Mouse (Mus musculus) myocyte (in vitro differentiated cells): Measurements from ENCODE around the gene Prickle4. TPM values are rescaled to one million over a fixed set of nuclear protein-coding genes. Genes with fewer than 3 reads are reported as not detected.

ENCODE experiments used
- H3K27me3 ChIP-seq: one replicate; pipeline ENCODE4 v1.6.1; 2011; ENCODE audit not compliant: control insufficient read depth, insufficient read depth, insufficient read length
- H3K36me3 ChIP-seq: one replicate; pipeline ENCODE4 v1.6.1; 2011; ENCODE audit not compliant: control insufficient read depth, insufficient read depth
- H3K4me2 ChIP-seq: one replicate; pipeline ENCODE4 v1.6.1; 2011; ENCODE audit warnings: low read depth, control low read depth
- H3K4me3 ChIP-seq: one replicate; pipeline ENCODE4 v1.5.1; 2011; ENCODE audit warnings: mild to moderate bottlenecking, control low read depth, moderate library complexity
- H3K79me2 ChIP-seq: one replicate; pipeline ENCODE4 v1.6.1; 2011; ENCODE audit not compliant: control insufficient read depth, insufficient read depth
- H3ac ChIP-seq: one replicate; pipeline ENCODE4 v1.6.1; 2011; ENCODE audit not compliant: control insufficient read depth, insufficient read length
- CEBPB ChIP-seq: IDR thresholded peaks from 2 replicates; pipeline ENCODE4 v1.6.1; 2011; ENCODE audit warnings: mild to moderate bottlenecking, moderate library complexity; ENCODE audit not compliant: poor library complexity, insufficient read depth, severe bottlenecking
- E2F4 ChIP-seq: IDR thresholded peaks from one replicate; pipeline ENCODE4 v1.6.1; 2011; ENCODE audit warnings: mild to moderate bottlenecking, control low read depth, moderate library complexity; ENCODE audit not compliant: insufficient read depth
- MAX ChIP-seq: IDR thresholded peaks from one replicate; pipeline ENCODE4 v1.6.1; 2011; ENCODE audit warnings: low read depth, mild to moderate bottlenecking, control low read depth
- MYOD1 ChIP-seq, 3 experiments: IDR thresholded peaks; one replicate each; pipeline ENCODE4 v1.6.1; 2011; ENCODE audit warnings: control low read depth in 2 of 3, low read depth in 2 of 3, mild to moderate bottlenecking in 2 of 3, moderate library complexity in 1 of 3; ENCODE audit not compliant: insufficient read length in 2 of 3, control insufficient read depth in 1 of 3
- MYOG ChIP-seq, 3 experiments: IDR thresholded peaks; one replicate each; pipeline ENCODE4 v1.6.1; 2011; ENCODE audit warnings: control low read depth in 2 of 3, low read depth in 2 of 3, mild to moderate bottlenecking in 2 of 3; ENCODE audit not compliant: insufficient read length in 2 of 3, control insufficient read depth in 1 of 3, insufficient read depth in 1 of 3
- POLR2A ChIP-seq: IDR thresholded peaks from one replicate; pipeline ENCODE4 v1.6.1; 2011; ENCODE audit warnings: low read depth, mild to moderate bottlenecking, control low read depth, moderate library complexity; ENCODE audit not compliant: insufficient read length
- POLR2AphosphoS2 ChIP-seq: IDR thresholded peaks from one replicate; pipeline ENCODE4 v1.6.1; 2011; ENCODE audit warnings: low read depth, control low read depth; ENCODE audit not compliant: insufficient read length
- REST ChIP-seq: IDR thresholded peaks from one replicate; pipeline ENCODE4 v1.6.1; 2011; ENCODE audit warnings: mild to moderate bottlenecking, control low read depth, moderate library complexity; ENCODE audit not compliant: insufficient read depth, insufficient read length
- SRF ChIP-seq: IDR thresholded peaks from one replicate; pipeline ENCODE4 v1.6.1; 2011; ENCODE audit warnings: low read depth; ENCODE audit not compliant: control insufficient read depth, insufficient read length
- TCF12 ChIP-seq: IDR thresholded peaks from one replicate; pipeline ENCODE4 v1.6.1; 2011; ENCODE audit warnings: mild to moderate bottlenecking, control low read depth; ENCODE audit not compliant: poor library complexity, insufficient read depth, severe bottlenecking
- TCF3 ChIP-seq: IDR thresholded peaks from one replicate; pipeline ENCODE4 v1.6.1; 2011; ENCODE audit warnings: low read depth, control low read depth; ENCODE audit not compliant: insufficient read length
- USF1 ChIP-seq: IDR thresholded peaks from one replicate; pipeline ENCODE4 v1.6.1; 2011; ENCODE audit warnings: low read depth, mild to moderate bottlenecking, control low read depth, moderate library complexity
- polyA plus RNA-seq: library from polyadenylated mRNA; unstranded; fragments of >200 nt; fragmentation: generic; extraction: Trizol; gene quantifications from one replicate; pipeline ENCODE4 v1.2.1, GENCODE M21; 2012; ENCODE audit warnings: missing spikeins

Gene Prickle4
- polyA plus RNA-seq, 1 experiment: 0.32 TPM

DNA sequence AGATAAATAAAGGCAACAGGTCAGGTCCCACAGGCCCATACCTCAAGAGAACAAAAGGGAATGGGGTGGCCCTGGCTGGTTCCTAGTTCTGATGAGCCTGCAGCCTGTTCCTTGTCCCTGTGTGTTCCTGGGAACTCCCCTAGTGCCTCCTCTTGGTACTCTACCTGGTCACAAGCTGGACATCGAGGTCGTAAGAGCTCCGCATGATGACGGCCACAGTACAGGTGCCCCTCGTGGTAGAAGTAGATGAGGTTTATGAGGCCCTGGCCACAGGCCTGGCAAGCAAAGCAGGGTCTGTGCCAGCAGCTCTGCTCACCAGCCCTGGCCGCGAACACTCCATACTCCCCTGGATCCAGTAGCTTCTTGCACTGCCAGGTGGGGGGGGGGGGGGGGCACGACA, 4.6 kb downstream of the Prickle4 start:
- H3ac ChIP-seq: no peak overlapping the region
- TF ChIP-seq E2F4 (no peak), MYOD1 (IDR thresholded peaks at IDR 0.05; ENCODE audit: control insufficient read depth in 1 of 3, insufficient read length in 2 of 3, low read depth in 2 of 3) (no peak), REST (no peak), MAX (no peak)
- H3K36me3 ChIP-seq: no peaks in the 10 kb centered on the region
- peak overlapping the region; percentile 97 for H3K4me3 ChIP-seq
- peak overlapping the region; percentile 85 for H3K4me2 ChIP-seq
- H3K27me3 ChIP-seq: no peaks in the 10 kb centered on the region
- H3K79me2 ChIP-seq: peaks cover 15% of the 10 kb centered on the region

DNA sequence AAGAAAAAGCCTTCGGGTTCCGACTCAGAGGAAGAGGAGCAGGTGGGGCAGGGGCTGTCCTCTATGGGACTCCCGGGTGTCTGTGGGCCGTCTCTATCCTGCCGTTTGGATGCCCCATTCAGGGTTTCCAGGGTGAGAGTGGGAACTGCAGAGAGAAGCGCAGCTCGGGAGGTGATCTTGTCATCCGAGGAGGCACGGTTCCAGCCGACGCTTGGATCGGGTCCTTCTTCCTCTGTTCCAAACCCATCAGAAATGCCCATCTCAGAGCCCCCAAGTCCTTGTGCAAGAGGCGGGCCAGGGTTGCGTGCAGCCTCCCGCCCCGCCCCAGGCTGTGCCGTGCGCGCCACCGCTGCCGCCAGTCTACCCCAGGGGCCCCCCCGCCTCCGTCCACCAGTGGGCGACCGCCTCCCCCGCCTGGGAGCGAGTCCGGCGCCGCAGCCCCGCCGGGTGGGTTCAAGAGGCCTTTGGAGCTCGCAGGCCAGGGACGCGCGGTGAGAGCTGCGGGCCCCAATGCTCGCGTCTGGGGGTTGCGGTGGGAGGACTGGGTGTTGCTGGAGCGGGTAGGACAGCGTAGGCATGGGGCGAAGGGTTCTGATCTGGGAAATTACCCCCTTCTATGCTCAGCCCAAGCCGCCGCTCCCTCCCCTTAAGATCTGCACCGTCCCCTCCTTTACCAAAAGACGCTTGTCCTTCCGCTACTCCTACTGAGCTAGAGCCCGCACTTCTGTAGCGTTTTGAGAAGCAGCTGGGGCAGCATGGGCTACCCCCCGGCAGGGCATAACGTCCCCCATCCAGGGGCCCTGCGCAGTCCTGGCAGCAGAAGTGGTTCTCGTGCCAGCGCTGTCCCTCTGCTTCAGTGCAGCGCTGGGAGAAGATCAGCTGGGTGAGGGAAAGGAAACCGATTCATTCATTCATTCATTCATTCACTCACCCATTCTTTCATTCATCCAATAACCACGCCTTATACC, 5.6 kb downstream of the Prickle4 start, which contains the start of gene Frs3:
Gene Frs3, plus strand, starts transcription at position 423 of the 968 bp plus-strand sequence.
- no peaks in the 10 kb centered on the region for H3K27me3 ChIP-seq

DNA sequence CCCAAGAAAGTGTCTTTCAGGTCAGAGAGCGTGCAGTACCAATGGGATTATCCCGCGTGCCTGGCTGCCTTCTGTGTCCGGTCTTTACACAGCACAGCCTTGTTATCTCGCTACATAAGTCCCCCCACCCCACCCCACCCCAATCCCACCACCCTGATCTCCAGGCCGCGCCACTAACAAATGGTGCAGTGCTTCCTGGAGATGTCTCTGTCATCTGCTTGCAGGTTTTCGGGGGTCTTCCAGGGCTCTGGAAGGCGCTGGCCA, 6.3 kb downstream of the Prickle4 start, which contains the start of gene Tomm6:
Gene Tomm6, minus strand, starts transcription at position 43 of the 264 bp plus-strand sequence.
- no peaks in the 10 kb centered on the region for H3K36me3 ChIP-seq
- H3K79me2 ChIP-seq: peaks cover 15% of the 10 kb centered on the region
- peak within 1 kb of the TSS; percentile 95 for H3K4me2 ChIP-seq
- peak within 1 kb of the TSS; percentile 97 for H3K4me3 ChIP-seq
- TF ChIP-seq POLR2AphosphoS2: no peak
- no peak for TF ChIP-seq USF1
- no peak for TF ChIP-seq CEBPB
- TF ChIP-seq POLR2A: no peak
- TF ChIP-seq REST: no peak
- no peak for TF ChIP-seq TCF3
- H3K27me3 ChIP-seq: no peaks in the 10 kb centered on the region
- H3ac ChIP-seq: peak within 1 kb of the TSS; percentile 41

More for the DNA sequence above, 5.6 kb downstream of the Prickle4 start, which contains the start of gene Frs3:
- peaks cover 15% of the 10 kb centered on the region for H3K79me2 ChIP-seq
- TF ChIP-seq SRF: peak; percentile 8
- TF ChIP-seq E2F4: no peak
- TF ChIP-seq TCF12: no peak
- TF ChIP-seq POLR2A: peak; percentile 52
- peak in 1 of 3 experiments; percentile 17 for TF ChIP-seq MYOG (IDR thresholded peaks at IDR 0.05; ENCODE audit: control insufficient read depth in 1 of 3, insufficient read depth in 1 of 3, insufficient read length in 2 of 3, low read depth in 2 of 3)
- TF ChIP-seq CEBPB: no peak
- peak in 1 of 3 experiments; percentile 18 for TF ChIP-seq MYOD1 (IDR thresholded peaks at IDR 0.05; ENCODE audit: control insufficient read depth in 1 of 3, insufficient read length in 2 of 3, low read depth in 2 of 3)
- peak within 1 kb of the TSS; percentile 97 for H3K4me3 ChIP-seq
- no peaks in the 10 kb centered on the region for H3K36me3 ChIP-seq
- H3ac ChIP-seq: peak within 1 kb of the TSS; percentile 41
- H3K4me2 ChIP-seq: peak within 1 kb of the TSS; percentile 85

DNA sequence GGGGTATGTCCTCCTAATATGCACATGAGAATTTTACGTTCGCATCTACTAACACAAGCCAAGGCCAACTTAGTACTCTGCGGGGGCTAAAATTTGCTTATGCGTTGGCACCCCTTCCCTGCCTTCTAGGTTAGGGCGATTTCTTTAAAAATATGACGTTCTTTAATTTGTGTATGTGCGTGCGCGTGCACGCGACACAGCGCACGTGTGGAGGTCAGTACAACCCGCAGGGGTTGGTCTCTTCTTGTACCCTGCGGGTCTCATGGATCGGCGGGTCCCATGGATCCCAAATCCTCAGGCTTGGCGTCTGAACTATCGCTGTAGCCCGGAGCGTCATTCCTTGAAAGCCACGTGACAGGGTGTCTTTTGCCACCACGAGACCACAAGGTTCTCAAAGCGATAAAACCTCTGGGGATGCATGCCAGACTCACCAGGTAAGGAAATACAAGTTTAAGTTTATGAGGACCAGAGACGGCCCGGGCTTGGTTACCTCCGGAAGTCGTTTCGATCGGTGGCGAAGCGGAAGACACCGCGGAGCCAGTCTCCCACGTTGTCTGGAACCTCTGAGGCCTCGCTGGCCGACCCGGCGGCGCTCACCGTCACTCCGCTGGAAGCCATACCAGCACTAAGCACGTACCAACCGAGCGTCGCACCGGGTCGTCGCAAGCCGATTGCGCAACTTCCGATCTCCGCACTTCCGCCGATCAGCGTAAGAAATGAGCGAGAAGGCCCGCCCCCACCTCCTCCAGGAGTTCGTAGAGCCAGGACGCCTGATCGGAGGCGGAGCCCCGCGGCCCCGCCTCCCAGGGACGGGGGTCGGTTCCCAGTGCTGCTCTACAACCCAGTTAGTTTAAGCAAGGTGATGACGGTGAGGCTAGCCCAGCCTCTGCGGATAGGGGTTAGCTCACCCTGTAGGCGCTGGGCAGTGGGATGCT, 6.9 kb downstream of the Prickle4 start:
- H3ac ChIP-seq: peak overlapping the region; percentile 41
- TF ChIP-seq TCF12 (no peak), USF1 (peak; percentile 24), SRF (peak; percentile 85), CEBPB (peak; percentile 95), TCF3 (no peak), REST (no peak), POLR2AphosphoS2 (peak; percentile 94), MYOD1 (IDR thresholded peaks at IDR 0.05; ENCODE audit: control insufficient read depth in 1 of 3, insufficient read length in 2 of 3, low read depth in 2 of 3) (no peak), MAX (no peak), E2F4 (no peak), POLR2A (peak; percentile 90), MYOG (IDR thresholded peaks at IDR 0.05; ENCODE audit: control insufficient read depth in 1 of 3, insufficient read depth in 1 of 3, insufficient read length in 2 of 3, low read depth in 2 of 3) (peak in 1 of 3 experiments; percentile 3)
- peak overlapping the region; percentile 95 for H3K4me2 ChIP-seq
- H3K36me3 ChIP-seq: no peaks in the 10 kb centered on the region
- no peaks in the 10 kb centered on the region for H3K27me3 ChIP-seq
- H3K4me3 ChIP-seq: peak overlapping the region; percentile 97
- H3K79me2 ChIP-seq: peaks cover 15% of the 10 kb centered on the region

DNA sequence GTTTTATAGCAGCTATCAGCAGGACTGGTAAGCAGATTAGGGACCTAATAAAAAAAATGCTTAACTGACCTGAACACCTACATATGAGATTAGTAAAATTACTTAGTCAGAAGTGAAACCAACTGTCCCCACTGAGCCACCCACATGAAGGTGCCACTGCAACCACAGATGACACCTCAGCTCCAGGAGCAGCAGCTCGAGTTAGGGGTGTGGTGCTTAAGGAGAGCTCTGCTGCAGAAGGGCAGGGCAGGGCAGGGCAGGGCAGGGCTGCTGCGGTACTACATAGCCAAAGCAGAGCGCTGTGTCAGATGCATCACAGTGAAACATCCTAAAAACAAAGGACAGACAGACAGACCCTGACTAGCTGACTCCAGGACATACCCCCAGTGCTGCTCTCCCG, 11.7 kb downstream of the Prickle4 start:
- TF ChIP-seq TCF12 (no peak), POLR2AphosphoS2 (no peak), MYOG (IDR thresholded peaks at IDR 0.05; ENCODE audit: control insufficient read depth in 1 of 3, insufficient read depth in 1 of 3, insufficient read length in 2 of 3, low read depth in 2 of 3) (no peak), POLR2A (no peak), TCF3 (no peak), E2F4 (no peak)
- peaks cover 11% of the 10 kb centered on the region for H3K36me3 ChIP-seq
- no peak overlapping the region for H3K4me3 ChIP-seq

More for the DNA sequence above, 11.7 kb downstream of the Prickle4 start:
- H3K4me2 ChIP-seq: no peak overlapping the region
- no peak overlapping the region for H3ac ChIP-seq
- H3K27me3 ChIP-seq: no peaks in the 10 kb centered on the region
- peaks cover 15% of the 10 kb centered on the region for H3K79me2 ChIP-seq
